ENCODE assay signal across 8 mouse cellular contexts in genomic region chr3:137867133-137867436, GRCm38 (mm10). TPM values are rescaled to one million over a fixed set of nuclear protein-coding genes. Genes with fewer than 3 reads are reported as not detected.
DNase-seq lines count a peak whose midpoint lies in the region; ATAC-seq lines count a peak whose summit lies in the region.

No protein-coding gene starts in this region.

- peak overlapping the region; percentile 82 for H3K4me2 ChIP-seq in lung, embryonic 16.5 days (ENCODE audit: low read depth, low read length)
- H3K4me2 ChIP-seq in embryonic facial prominence, embryonic 11.5 days (ENCODE audit: low read depth, low read length), result peak overlapping the region; percentile 92
- H3K4me2 ChIP-seq in intestine, embryonic 15.5 days (replicated peaks), result peak overlapping the region; percentile 84
- peak overlapping the region; percentile 73 for H3K4me2 ChIP-seq in neural tube, embryonic 14.5 days (ENCODE audit: low read depth, low read length)

- H3K27ac ChIP-seq in lung, embryonic 16.5 days (ENCODE audit: low read length), result peak overlapping the region; percentile 100
- peak overlapping the region; percentile 97 for H3K27ac ChIP-seq in embryonic facial prominence, embryonic 11.5 days (replicated peaks; ENCODE audit: low read depth, low read length)
- peak overlapping the region; percentile 98 for H3K27ac ChIP-seq in intestine, embryonic 15.5 days
- H3K27ac ChIP-seq in neural tube, embryonic 14.5 days (ENCODE audit: low read depth, low read length), result peak overlapping the region; percentile 97

- peak overlapping the region; percentile 98 for H3K9ac ChIP-seq in lung, embryonic 16.5 days (ENCODE audit: low read length)
- peak overlapping the region; percentile 97 for H3K9ac ChIP-seq in embryonic facial prominence, embryonic 11.5 days (replicated peaks; ENCODE audit: low read length)
- peak overlapping the region; percentile 98 for H3K9ac ChIP-seq in intestine, embryonic 15.5 days
- peak overlapping the region; percentile 96 for H3K9ac ChIP-seq in neural tube, embryonic 14.5 days (replicated peaks; ENCODE audit: low read depth, low read length)

- H3K36me3 ChIP-seq in lung, embryonic 16.5 days (ENCODE audit: control insufficient read depth, insufficient read depth, low read length), result 0 out of 2 replicates have a peak, but pooled peaks cover 3% of the 10 kb centered on the region
- H3K36me3 ChIP-seq in embryonic facial prominence, embryonic 11.5 days (replicated peaks; ENCODE audit: control insufficient read depth, insufficient read depth, low read depth, low read length), result no peaks in the 10 kb centered on the region
- no peaks in the 10 kb centered on the region for H3K36me3 ChIP-seq in intestine, embryonic 15.5 days
- H3K36me3 ChIP-seq in neural tube, embryonic 14.5 days (ENCODE audit: control insufficient read depth, insufficient read depth, low read length), result no peaks in the 10 kb centered on the region

- no peaks in the 10 kb centered on the region for H3K9me3 ChIP-seq in lung, embryonic 16.5 days (ENCODE audit: control insufficient read depth, low read length)
- no peaks in the 10 kb centered on the region for H3K9me3 ChIP-seq in embryonic facial prominence, embryonic 11.5 days (replicated peaks; ENCODE audit: control insufficient read depth, low read length)
- H3K9me3 ChIP-seq in intestine, embryonic 15.5 days, result no peaks in the 10 kb centered on the region
- no peaks in the 10 kb centered on the region for H3K9me3 ChIP-seq in neural tube, embryonic 14.5 days (ENCODE audit: control insufficient read depth, low read length)

- no peaks in the 10 kb centered on the region for H3K27me3 ChIP-seq in lung, embryonic 16.5 days (ENCODE audit: control insufficient read depth, insufficient read depth, low read depth, low read length)
- H3K27me3 ChIP-seq in embryonic facial prominence, embryonic 11.5 days (ENCODE audit: control insufficient read depth, insufficient read depth, low read length), result no peaks in the 10 kb centered on the region
- no peaks in the 10 kb centered on the region for H3K27me3 ChIP-seq in intestine, embryonic 15.5 days (replicated peaks)
- no peaks in the 10 kb centered on the region for H3K27me3 ChIP-seq in neural tube, embryonic 14.5 days (ENCODE audit: control insufficient read depth, insufficient read depth, low read length)

- DNase-seq in lung, adult 18-20 months, result no peak
- no peak for DNase-seq in embryonic facial prominence, embryonic 11.5 days (ENCODE audit: low spot score)
- DNase-seq in urinary bladder, postnatal 36 days (ENCODE audit: low spot score in 2 of 2), result no peak
- no peak for DNase-seq in urinary bladder, postnatal 25 days (ENCODE audit: low spot score)
- no peak for DNase-seq in adrenal gland, postnatal 25 days

- WGBS in lung, embryonic 16.5 days, result 0% methylated on average over 2 of the region's 2 CpGs
- whole genome bisulfite sequencing in embryonic facial prominence, embryonic 11.5 days, result 3% methylated on average over 2 of the region's 2 CpGs
- 8% methylated on average over 2 of the region's 2 CpGs for WGBS in intestine, embryonic 15.5 days
- WGBS in neural tube, embryonic 14.5 days, result 0% methylated on average over 2 of the region's 2 CpGs

- H3K4me3 ChIP-seq in lung, embryonic 16.5 days (ENCODE audit: low read length), result peak overlapping the region; percentile 90
- H3K4me3 ChIP-seq in embryonic facial prominence, embryonic 11.5 days (ENCODE audit: low read depth, low read length), result peak overlapping the region; percentile 86
- H3K4me3 ChIP-seq in intestine, embryonic 15.5 days (replicated peaks), result peak overlapping the region; percentile 91
- H3K4me3 ChIP-seq in neural tube, embryonic 14.5 days (ENCODE audit: low read depth, low read length), result peak overlapping the region; percentile 90

- H3K4me1 ChIP-seq in lung, embryonic 16.5 days (replicated peaks; ENCODE audit: control insufficient read depth, insufficient read depth, low read length), result peaks cover 9% of the 10 kb centered on the region; the same call in 1 of the 2 replicates
- no peaks in the 10 kb centered on the region for H3K4me1 ChIP-seq in embryonic facial prominence, embryonic 11.5 days (ENCODE audit: control insufficient read depth, insufficient read depth, low read length)
- H3K4me1 ChIP-seq in intestine, embryonic 15.5 days (replicated peaks), result peaks cover 4% of the 10 kb centered on the region
- H3K4me1 ChIP-seq in neural tube, embryonic 14.5 days (ENCODE audit: control insufficient read depth, insufficient read depth, low read length), result peaks cover 11% of the 10 kb centered on the region; the same call in 1 of the 2 replicates

- ATAC-seq in lung, embryonic 16.5 days (ENCODE audit: low read depth), result no peak
- ATAC-seq in embryonic facial prominence, embryonic 11.5 days (replicated peaks; ENCODE audit: insufficient number of reproducible peaks, low FRiP score, low TSS enrichment, low read depth), result no peak
- no peak for ATAC-seq in intestine, embryonic 15.5 days
- ATAC-seq in neural tube, embryonic 14.5 days (ENCODE audit: low read depth), result no peak

RNA-seq across cellular contexts. Expression of gene Dnajb14, which starts 0.4 kb away (rescaled TPM):
- 7.4 and 9.2 TPM in 2 replicates for polyA plus RNA-seq in lung, embryonic 16.5 days (2015; fragmentation: Nextera tagmentation; extraction: Ambion mirVana)
- 9.4 and 10.7 TPM in 2 replicates for polyA plus RNA-seq in embryonic facial prominence, embryonic 11.5 days (2014; fragmentation: Nextera tagmentation; extraction: Ambion mirVana)
- polyA plus RNA-seq in intestine, embryonic 15.5 days (2015; fragmentation: Nextera tagmentation; extraction: Ambion mirVana), result 13.5 and 14.0 TPM in 2 replicates
- 17.9 and 18.7 TPM in 2 replicates for polyA plus RNA-seq in neural tube, embryonic 14.5 days (2014; fragmentation: Nextera tagmentation; extraction: Ambion mirVana)
- total RNA-seq in adrenal gland, postnatal 25 days (2021), result 18.0 and 22.4 TPM in 2 replicates

RNA-seq across cellular contexts. Expression of gene H2afz, which starts 2.8 kb away (rescaled TPM):
- 1,843 and 2,003 TPM in 2 replicates for polyA plus RNA-seq in lung, embryonic 16.5 days (2015; fragmentation: Nextera tagmentation; extraction: Ambion mirVana)
- 3,351 and 3,607 TPM in 2 replicates for polyA plus RNA-seq in embryonic facial prominence, embryonic 11.5 days (2014; fragmentation: Nextera tagmentation; extraction: Ambion mirVana)
- 1,494 and 1,747 TPM in 2 replicates for polyA plus RNA-seq in intestine, embryonic 15.5 days (2015; fragmentation: Nextera tagmentation; extraction: Ambion mirVana)
- 673 and 776 TPM in 2 replicates for polyA plus RNA-seq in neural tube, embryonic 14.5 days (2014; fragmentation: Nextera tagmentation; extraction: Ambion mirVana)
- total RNA-seq in adrenal gland, postnatal 25 days (2021), result 170 and 200 TPM in 2 replicates

RNA-seq across cellular contexts. Expression of gene Lamtor3, which starts 51.2 kb away (rescaled TPM):
- 108 and 112 TPM in 2 replicates for polyA plus RNA-seq in lung, embryonic 16.5 days (2015; fragmentation: Nextera tagmentation; extraction: Ambion mirVana)
- polyA plus RNA-seq in embryonic facial prominence, embryonic 11.5 days (2014; fragmentation: Nextera tagmentation; extraction: Ambion mirVana), result 114 and 117 TPM in 2 replicates
- polyA plus RNA-seq in intestine, embryonic 15.5 days (2015; fragmentation: Nextera tagmentation; extraction: Ambion mirVana), result 135 and 139 TPM in 2 replicates
- polyA plus RNA-seq in neural tube, embryonic 14.5 days (2014; fragmentation: Nextera tagmentation; extraction: Ambion mirVana), result 123 and 132 TPM in 2 replicates
- total RNA-seq in adrenal gland, postnatal 25 days (2021), result 65.6 and 71.3 TPM in 2 replicates
